Mouse (Mus musculus): Measurements from ENCODE around the gene Camta1. TPM values are rescaled to one million over a fixed set of nuclear protein-coding genes. Genes with fewer than 3 reads are reported as not detected.

Camta1 gene
- polyA plus RNA-seq, 1 experiment from 2014 or later, result 66.4 TPM

- no peak for ATAC-seq (ENCODE audit: insufficient number of reproducible peaks, low FRiP score, low TSS enrichment, low read depth)
- WGBS, result under 1% methylated on average over 68 of the region's 69 CpGs
- peak overlapping the region; percentile 97 for H3K4me2 ChIP-seq
- no peaks in the 10 kb centered on the region for H3K36me3 ChIP-seq
- no peaks in the 10 kb centered on the region for H3K27me3 ChIP-seq
- H3K4me1 ChIP-seq, result peaks cover 28% of the 10 kb centered on the region
- no peaks in the 10 kb centered on the region for H3K9me3 ChIP-seq
- H3K27ac ChIP-seq, result peak overlapping the region; percentile 86
- H3K9ac ChIP-seq, result peak overlapping the region; percentile 65
- peak overlapping the region; percentile 63 for H3K4me3 ChIP-seq
Observed at GRCm38 (mm10) chr4:151128641-151129541, 732.8 kb downstream of the Camta1 start.

GRCm38 (mm10) chr4:151127636-151128548, 733.8 kb downstream of the Camta1 start:
- WGBS, result 11% methylated on average over 10 of the region's 10 CpGs

GRCm38 (mm10) chr4:151118883-151119282, 742.8 kb downstream of the Camta1 start:
- Histone ChIP-seq H3K9me3 (no peaks in the 10 kb centered on the region), H3K36me3 (no peaks in the 10 kb centered on the region), H3K9ac (no peak overlapping the region), H3K4me1 (no peaks in the 10 kb centered on the region), H3K27me3 (no peaks in the 10 kb centered on the region), H3K4me2 (no peak overlapping the region), H3K27ac (no peak overlapping the region), H3K4me3 (no peak overlapping the region)
- no peak for ATAC-seq (ENCODE audit: insufficient number of reproducible peaks, low FRiP score, low TSS enrichment, low read depth)
- 86% methylated on average over 3 of the region's 3 CpGs for WGBS

More at GRCm38 (mm10) chr4:151127636-151128548, 733.8 kb downstream of the Camta1 start:
- Histone ChIP-seq H3K4me2 (peak overlapping the region; percentile 97), H3K36me3 (no peaks in the 10 kb centered on the region), H3K9me3 (no peaks in the 10 kb centered on the region), H3K27me3 (no peaks in the 10 kb centered on the region), H3K4me3 (peak overlapping the region; percentile 63), H3K27ac (peak overlapping the region; percentile 86), H3K4me1 (peaks cover 28% of the 10 kb centered on the region), H3K9ac (peak overlapping the region; percentile 65)
- no peak for ATAC-seq (ENCODE audit: insufficient number of reproducible peaks, low FRiP score, low TSS enrichment, low read depth)

GRCm38 (mm10) chr4:151114574-151114973, 747.1 kb downstream of the Camta1 start:
- H3K36me3 ChIP-seq, result no peaks in the 10 kb centered on the region
- H3K4me2 ChIP-seq, result no peak overlapping the region
- H3K4me3 ChIP-seq, result no peak overlapping the region
- no peak overlapping the region for H3K27ac ChIP-seq
- 83% methylated on average over 7 of the region's 7 CpGs for WGBS
- ATAC-seq (ENCODE audit: insufficient number of reproducible peaks, low FRiP score, low TSS enrichment, low read depth), result no peak
- peaks cover 21% of the 10 kb centered on the region for H3K27me3 ChIP-seq
- H3K9me3 ChIP-seq, result no peaks in the 10 kb centered on the region
- H3K4me1 ChIP-seq, result no peaks in the 10 kb centered on the region
- H3K9ac ChIP-seq, result no peak overlapping the region

- H3K9ac ChIP-seq, result no peak overlapping the region
- peaks cover 14% of the 10 kb centered on the region for H3K4me1 ChIP-seq
- peaks cover 48% of the 10 kb centered on the region for H3K27me3 ChIP-seq
- H3K4me3 ChIP-seq, result no peak overlapping the region
- H3K9me3 ChIP-seq, result no peaks in the 10 kb centered on the region
- no peak overlapping the region for H3K27ac ChIP-seq
- no peak overlapping the region for H3K4me2 ChIP-seq
- ATAC-seq (ENCODE audit: insufficient number of reproducible peaks, low FRiP score, low TSS enrichment, low read depth), result no peak
- WGBS, result 65% methylated on average over 8 of the region's 8 CpGs
- H3K36me3 ChIP-seq, result no peaks in the 10 kb centered on the region
Observed at GRCm38 (mm10) chr4:151111226-151111625, 750.5 kb downstream of the Camta1 start.

GRCm38 (mm10) chr4:151108834-151109241, 752.8 kb downstream of the Camta1 start:
- WGBS, result 3% methylated on average over 20 of the region's 20 CpGs
- H3K4me2 ChIP-seq, result peak overlapping the region; percentile 99
- no peaks in the 10 kb centered on the region for H3K9me3 ChIP-seq
- no peak overlapping the region for H3K27ac ChIP-seq
- peak overlapping the region; percentile 69 for H3K4me3 ChIP-seq
- H3K9ac ChIP-seq, result peak overlapping the region; percentile 40
- no peak for ATAC-seq (ENCODE audit: insufficient number of reproducible peaks, low FRiP score, low TSS enrichment, low read depth)
- peaks cover 53% of the 10 kb centered on the region for H3K27me3 ChIP-seq
- no peaks in the 10 kb centered on the region for H3K36me3 ChIP-seq
- H3K4me1 ChIP-seq, result peaks cover 14% of the 10 kb centered on the region

GRCm38 (mm10) chr4:151108028-151108771, 753.5 kb downstream of the Camta1 start:
- under 1% methylated on average over 98 of the region's 101 CpGs for WGBS
- H3K4me1 ChIP-seq, result peaks cover 14% of the 10 kb centered on the region
- H3K27ac ChIP-seq, result no peak overlapping the region
- peak overlapping the region; percentile 44 for H3K9ac ChIP-seq
- peak overlapping the region; percentile 99 for H3K4me2 ChIP-seq
- peaks cover 53% of the 10 kb centered on the region for H3K27me3 ChIP-seq
- peak overlapping the region; percentile 69 for H3K4me3 ChIP-seq
- H3K9me3 ChIP-seq, result no peaks in the 10 kb centered on the region
- ATAC-seq (ENCODE audit: insufficient number of reproducible peaks, low FRiP score, low TSS enrichment, low read depth), result peak; percentile 95
- no peaks in the 10 kb centered on the region for H3K36me3 ChIP-seq

GRCm38 (mm10) chr4:151107131-151108001, 754.3 kb downstream of the Camta1 start:
- peak overlapping the region; percentile 44 for H3K9ac ChIP-seq
- peak overlapping the region; percentile 99 for H3K4me2 ChIP-seq
- no peak for ATAC-seq (ENCODE audit: insufficient number of reproducible peaks, low FRiP score, low TSS enrichment, low read depth)
- H3K9me3 ChIP-seq, result no peaks in the 10 kb centered on the region
- peaks cover 53% of the 10 kb centered on the region for H3K27me3 ChIP-seq
- peak overlapping the region; percentile 69 for H3K4me3 ChIP-seq
- H3K27ac ChIP-seq, result no peak overlapping the region
- peaks cover 14% of the 10 kb centered on the region for H3K4me1 ChIP-seq
- WGBS, result 3% methylated on average over 59 of the region's 60 CpGs
- no peaks in the 10 kb centered on the region for H3K36me3 ChIP-seq

- no peak overlapping the region for H3K27ac ChIP-seq
- H3K36me3 ChIP-seq, result no peaks in the 10 kb centered on the region
- no peak for ATAC-seq (ENCODE audit: insufficient number of reproducible peaks, low FRiP score, low TSS enrichment, low read depth)
Observed at GRCm38 (mm10) chr4:151106468-151106867, 755.2 kb downstream of the Camta1 start.

GRCm38 (mm10) chr4:151105886-151106285, 755.8 kb downstream of the Camta1 start:
- 54% methylated on average over 6 of the region's 6 CpGs for whole genome bisulfite sequencing
- H3K36me3 ChIP-seq, result no peaks in the 10 kb centered on the region
- no peak overlapping the region for H3K4me3 ChIP-seq
- no peak overlapping the region for H3K4me2 ChIP-seq
- no peak overlapping the region for H3K9ac ChIP-seq
- H3K27me3 ChIP-seq, result peaks cover 45% of the 10 kb centered on the region
- H3K4me1 ChIP-seq, result peaks cover 14% of the 10 kb centered on the region
- no peak for ATAC-seq (ENCODE audit: insufficient number of reproducible peaks, low FRiP score, low TSS enrichment, low read depth)
- H3K9me3 ChIP-seq, result no peaks in the 10 kb centered on the region
- no peak overlapping the region for H3K27ac ChIP-seq

More at GRCm38 (mm10) chr4:151106468-151106867, 755.2 kb downstream of the Camta1 start:
- Histone ChIP-seq H3K4me2 (no peak overlapping the region), H3K4me3 (no peak overlapping the region), H3K4me1 (peaks cover 14% of the 10 kb centered on the region), H3K9me3 (no peaks in the 10 kb centered on the region), H3K9ac (no peak overlapping the region), H3K27me3 (peaks cover 49% of the 10 kb centered on the region)
- 40% methylated on average over 10 of the region's 10 CpGs for WGBS

Data from limb, embryonic 15.5 days (tissue).